Mouse (Mus musculus) myocyte (in vitro differentiated cells): ENCODE measurements around the gene Pogz.

Experiments
- POLR2A ChIP-seq: IDR thresholded peaks from one replicate; pipeline ENCODE4 v1.6.1; 2011; ENCODE audit warnings: low read depth, mild to moderate bottlenecking, control low read depth, moderate library complexity; ENCODE audit not compliant: insufficient read length
- SRF ChIP-seq: IDR thresholded peaks from one replicate; pipeline ENCODE4 v1.6.1; 2011; ENCODE audit warnings: low read depth; ENCODE audit not compliant: control insufficient read depth, insufficient read length

DNA sequence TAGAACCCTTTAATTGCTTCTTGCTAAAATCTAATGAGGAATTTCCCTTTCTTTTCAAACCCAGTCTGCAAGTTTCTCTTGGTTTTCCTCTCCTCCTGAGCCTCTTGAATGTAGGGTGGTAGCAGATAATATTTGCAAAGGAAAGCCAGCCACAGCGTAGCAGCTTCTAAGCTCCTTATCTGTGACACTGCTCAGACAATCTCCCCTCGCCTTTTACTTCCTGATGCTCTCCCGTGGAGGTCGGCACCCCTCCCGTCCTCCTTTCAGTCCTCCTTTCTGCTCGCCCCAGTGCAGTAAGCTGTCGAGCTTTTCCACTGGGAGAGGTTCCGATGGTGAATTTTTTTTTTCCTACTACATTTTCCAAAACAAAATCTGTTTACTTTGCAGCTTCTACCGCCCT lies 5.3 kb upstream of the Pogz start:
- TF ChIP-seq POLR2A (no peak), SRF (no peak)
